Mouse (Mus musculus): ENCODE measurements around the gene Fam219a. TPM values are rescaled to one million over a fixed set of nuclear protein-coding genes. Genes with fewer than 3 reads are reported as not detected.

Gene Fam219a
- total RNA-seq, 1 experiment = 2.9 TPM

DNA sequence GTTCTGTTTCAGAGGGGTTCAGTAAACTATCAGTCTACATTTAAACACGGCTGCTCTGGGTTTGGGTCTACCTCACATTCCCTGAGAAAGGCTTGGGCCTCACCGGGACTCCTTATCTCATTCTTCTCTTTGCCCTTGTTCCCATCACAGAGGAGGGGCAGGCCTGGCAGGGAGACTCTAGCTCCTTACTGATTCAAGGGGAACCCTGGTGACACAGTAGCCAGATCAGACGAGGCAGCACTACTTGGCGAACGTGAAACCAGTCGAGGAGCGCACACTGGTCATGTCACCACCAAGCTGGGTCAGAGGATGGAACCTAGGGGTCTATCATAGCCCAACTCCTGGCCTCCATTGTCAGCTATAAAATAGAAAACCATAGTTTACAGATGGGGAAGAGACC is 61.3 kb downstream of the Fam219a start:
- in situ Hi-C loops (cut with MboI; ENCODE audit: low sequenced_read_pairs in 2 of 2, unreplicated experiment in 2 of 2) = no loop called here
- Histone ChIP-seq H3K4me1 (ENCODE audit: control insufficient read depth in 2 of 2, insufficient read depth in 2 of 2, low read length in 2 of 2, poor library complexity in 1 of 2) (peaks cover 1 to 10% of the 10 kb centered on the region in 2 experiments; a peak in 2 of 4 replicates), H3K36me3 (ENCODE audit: control insufficient read depth, insufficient read depth, low read length, poor library complexity, severe bottlenecking) (no peaks in the 10 kb centered on the region), H3K4me3 (ENCODE audit: insufficient read depth in 1 of 2, low read depth in 1 of 2, low read length in 2 of 2, poor library complexity in 1 of 2, severe bottlenecking in 1 of 2) (no peak overlapping the region), H3K9me3 (ENCODE audit: control insufficient read depth, insufficient read depth, low read depth, low read length) (no peaks in the 10 kb centered on the region), H3K27ac (ENCODE audit: insufficient read depth, low read depth, low read length, poor library complexity, severe bottlenecking) (no peak overlapping the region), H3K9ac (ENCODE audit: insufficient read depth, low read depth, low read length, poor library complexity, severe bottlenecking) (no peak overlapping the region)
- TF ChIP-seq CHD2 (IDR thresholded peaks at IDR 0.05; ENCODE audit: low read depth, low read length) = no peak
- TF ChIP-seq HCFC1 (IDR thresholded peaks at IDR 0.05; ENCODE audit: borderline replicate concordance, insufficient read depth, low read length) = no peak
- TF ChIP-seq MAFK (IDR thresholded peaks at IDR 0.05; ENCODE audit: insufficient read depth, low read depth, low read length) = no peak
- TF ChIP-seq ZC3H11A (IDR thresholded peaks at IDR 0.05; ENCODE audit: borderline replicate concordance, low read depth, low read length) = no peak
- no peak for DNase-seq (ENCODE audit: low read depth, low spot score)

GRCm38 (mm10) chr4:41507326-41507924 is 61.9 kb downstream of the Fam219a start:
- no peaks in the 10 kb centered on the region for H3K9me3 ChIP-seq (ENCODE audit: control insufficient read depth, insufficient read depth, low read depth, low read length)
- DNase-seq (ENCODE audit: low read depth, low spot score) = no peak
- TF ChIP-seq CHD2 (IDR thresholded peaks at IDR 0.05; ENCODE audit: low read depth, low read length) (no peak), MAFK (IDR thresholded peaks at IDR 0.05; ENCODE audit: insufficient read depth, low read depth, low read length) (no peak), HCFC1 (IDR thresholded peaks at IDR 0.05; ENCODE audit: borderline replicate concordance, insufficient read depth, low read length) (no peak), ZNF384 (IDR thresholded peaks at IDR 0.05; ENCODE audit: low read depth, low read length) (no peak), ZC3H11A (IDR thresholded peaks at IDR 0.05; ENCODE audit: borderline replicate concordance, low read depth, low read length) (no peak)
- no peaks in the 10 kb centered on the region for H3K36me3 ChIP-seq (ENCODE audit: control insufficient read depth, insufficient read depth, low read length, poor library complexity, severe bottlenecking)
- H3K27ac ChIP-seq (ENCODE audit: insufficient read depth, low read depth, low read length, poor library complexity, severe bottlenecking) = no peak overlapping the region
- H3K9ac ChIP-seq (ENCODE audit: insufficient read depth, low read depth, low read length, poor library complexity, severe bottlenecking) = peak overlapping the region; percentile 60
- in situ Hi-C loops (cut with MboI; ENCODE audit: low sequenced_read_pairs in 2 of 2, unreplicated experiment in 2 of 2) = no loop called here
- H3K4me3 ChIP-seq (ENCODE audit: insufficient read depth in 1 of 2, low read depth in 1 of 2, low read length in 2 of 2, poor library complexity in 1 of 2, severe bottlenecking in 1 of 2) = peak overlapping the region; percentile 66 to 80
- H3K4me1 ChIP-seq (ENCODE audit: control insufficient read depth in 2 of 2, insufficient read depth in 2 of 2, low read length in 2 of 2, poor library complexity in 1 of 2) = peaks cover 1 to 10% of the 10 kb centered on the region in 2 experiments; a peak in 2 of 4 replicates

DNA sequence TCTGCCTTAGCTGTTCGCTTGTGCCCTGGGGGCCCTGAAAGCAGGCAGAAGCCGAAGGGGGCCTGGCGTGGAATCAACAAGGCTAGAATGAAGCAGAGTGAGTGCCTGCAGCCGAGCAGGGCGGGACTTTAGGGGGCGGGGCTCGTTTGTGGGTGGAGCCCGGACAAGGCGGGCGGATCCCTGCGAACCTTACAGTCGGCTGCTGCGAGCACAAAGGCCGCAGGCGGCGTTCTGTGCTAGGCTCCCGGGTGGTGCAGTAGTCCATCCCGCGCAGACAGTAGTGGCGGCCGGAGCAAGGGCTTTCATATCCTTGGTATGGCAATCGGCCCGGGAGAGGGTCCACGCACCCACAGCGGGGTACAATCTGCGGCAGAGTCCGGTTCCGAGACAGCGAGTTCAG is 62.4 kb downstream of the Fam219a start:
- H3K27ac ChIP-seq (ENCODE audit: insufficient read depth, low read depth, low read length, poor library complexity, severe bottlenecking) = no peak overlapping the region
- in situ Hi-C loops (cut with MboI; ENCODE audit: low sequenced_read_pairs in 2 of 2, unreplicated experiment in 2 of 2) = no loop called here
- H3K9me3 ChIP-seq (ENCODE audit: control insufficient read depth, insufficient read depth, low read depth, low read length) = no peaks in the 10 kb centered on the region
- H3K36me3 ChIP-seq (ENCODE audit: control insufficient read depth, insufficient read depth, low read length, poor library complexity, severe bottlenecking) = no peaks in the 10 kb centered on the region
- H3K4me1 ChIP-seq (ENCODE audit: control insufficient read depth in 2 of 2, insufficient read depth in 2 of 2, low read length in 2 of 2, poor library complexity in 1 of 2) = peaks cover 1 to 11% of the 10 kb centered on the region in 2 experiments
- H3K9ac ChIP-seq (ENCODE audit: insufficient read depth, low read depth, low read length, poor library complexity, severe bottlenecking) = peak overlapping the region; percentile 60
- peak overlapping the region; percentile 66 to 80 for H3K4me3 ChIP-seq (ENCODE audit: insufficient read depth in 1 of 2, low read depth in 1 of 2, low read length in 2 of 2, poor library complexity in 1 of 2, severe bottlenecking in 1 of 2)
- DNase-seq (ENCODE audit: low read depth, low spot score) = no peak
- no peak for TF ChIP-seq ZNF384 (IDR thresholded peaks at IDR 0.05; ENCODE audit: low read depth, low read length)
- no peak for TF ChIP-seq HCFC1 (IDR thresholded peaks at IDR 0.05; ENCODE audit: borderline replicate concordance, insufficient read depth, low read length)
- TF ChIP-seq CHD2 (IDR thresholded peaks at IDR 0.05; ENCODE audit: low read depth, low read length) = no peak
- no peak for TF ChIP-seq ZC3H11A (IDR thresholded peaks at IDR 0.05; ENCODE audit: borderline replicate concordance, low read depth, low read length)
- no peak for TF ChIP-seq MAFK (IDR thresholded peaks at IDR 0.05; ENCODE audit: insufficient read depth, low read depth, low read length)

DNA sequence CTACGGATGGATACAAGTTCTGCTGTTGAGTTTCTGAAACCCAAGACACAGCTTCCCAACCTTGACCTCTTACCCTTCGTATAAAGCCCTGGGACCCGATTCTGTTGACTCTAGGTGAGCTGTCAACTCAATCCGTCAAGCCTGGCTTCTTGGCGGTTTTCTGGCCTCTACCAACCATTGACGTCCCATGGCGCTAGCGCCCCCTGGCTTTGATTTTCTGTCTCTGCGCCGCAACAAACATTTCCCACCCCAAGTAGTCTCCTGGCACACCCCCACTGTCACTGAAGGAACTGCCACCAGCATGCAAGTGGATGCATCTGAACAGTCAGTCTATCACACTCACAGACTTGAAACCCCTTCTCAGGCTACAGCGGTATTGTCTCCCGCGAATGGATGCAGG is 63.2 kb downstream of the Fam219a start:
- H3K9ac ChIP-seq (ENCODE audit: insufficient read depth, low read depth, low read length, poor library complexity, severe bottlenecking) = no peak overlapping the region
- no peaks in the 10 kb centered on the region for H3K9me3 ChIP-seq (ENCODE audit: control insufficient read depth, insufficient read depth, low read depth, low read length)
- in situ Hi-C loops (cut with MboI; ENCODE audit: low sequenced_read_pairs in 2 of 2, unreplicated experiment in 2 of 2) = no loop called here
- TF ChIP-seq MAFK (IDR thresholded peaks at IDR 0.05; ENCODE audit: insufficient read depth, low read depth, low read length) = no peak
- TF ChIP-seq HCFC1 (IDR thresholded peaks at IDR 0.05; ENCODE audit: borderline replicate concordance, insufficient read depth, low read length) = no peak
- TF ChIP-seq ZC3H11A (IDR thresholded peaks at IDR 0.05; ENCODE audit: borderline replicate concordance, low read depth, low read length) = no peak
- TF ChIP-seq CHD2 (IDR thresholded peaks at IDR 0.05; ENCODE audit: low read depth, low read length) = no peak
- TF ChIP-seq ZNF384 (IDR thresholded peaks at IDR 0.05; ENCODE audit: low read depth, low read length) = no peak
- H3K36me3 ChIP-seq (ENCODE audit: control insufficient read depth, insufficient read depth, low read length, poor library complexity, severe bottlenecking) = no peaks in the 10 kb centered on the region
- H3K4me3 ChIP-seq (ENCODE audit: insufficient read depth in 1 of 2, low read depth in 1 of 2, low read length in 2 of 2, poor library complexity in 1 of 2, severe bottlenecking in 1 of 2) = peak overlapping the region in 1 of 2 experiments; percentile 80; a peak in 2 of 4 replicates
- no peak overlapping the region for H3K27ac ChIP-seq (ENCODE audit: insufficient read depth, low read depth, low read length, poor library complexity, severe bottlenecking)
- DNase-seq (ENCODE audit: low read depth, low spot score) = no peak
- H3K4me1 ChIP-seq (ENCODE audit: control insufficient read depth in 2 of 2, insufficient read depth in 2 of 2, low read length in 2 of 2, poor library complexity in 1 of 2) = peaks cover 3 to 11% of the 10 kb centered on the region in 2 experiments

Data from ES-E14 (cell line).